Mouse (Mus musculus) ES-E14 (cell line): ENCODE results near the gene Tmem213. TPM values are rescaled to one million over a fixed set of nuclear protein-coding genes. Genes with fewer than 3 reads are reported as not detected.

Experiments used
- DNase-seq: peaks from one replicate; pipeline ENCODE4 v3.0.0-alpha.2; 2013; ENCODE audit warnings: low read depth, low spot score
- H3K27ac ChIP-seq: 2 replicates; pipeline ENCODE4 v1.5.1; 2012; ENCODE audit warnings: low read depth, mild to moderate bottlenecking, low read length, moderate library complexity, mixed read lengths; ENCODE audit not compliant: poor library complexity, insufficient read depth, severe bottlenecking
- H3K36me3 ChIP-seq: 2 replicates; pipeline ENCODE4 v1.6.1; 2012; ENCODE audit warnings: mild to moderate bottlenecking, low read length, moderate library complexity, mixed read lengths; ENCODE audit not compliant: control insufficient read depth, poor library complexity, insufficient read depth, severe bottlenecking
- H3K4me1 ChIP-seq, 2 experiments: fragments of 150-350 bp in 1 of 2; sonication (generic) in 1 of 2; 2 replicates each; pipeline ENCODE4 v1.6.1; 2012; ENCODE audit warnings: low read length in 2 of 2, mild to moderate bottlenecking in 1 of 2, mixed read lengths in 1 of 2; ENCODE audit not compliant: control insufficient read depth in 2 of 2, insufficient read depth in 2 of 2, poor library complexity in 1 of 2
- H3K4me3 ChIP-seq, 2 experiments: fragments of 150-350 bp in 1 of 2; sonication (generic) in 1 of 2; 2 replicates each; pipeline ENCODE4 v1.5.1; 2012; ENCODE audit warnings: low read length in 2 of 2, low read depth in 1 of 2, mild to moderate bottlenecking in 1 of 2, mixed read lengths in 1 of 2; ENCODE audit not compliant: insufficient read depth in 1 of 2, poor library complexity in 1 of 2, severe bottlenecking in 1 of 2
- H3K9ac ChIP-seq: 2 replicates; pipeline ENCODE4 v1.6.1; 2012; ENCODE audit warnings: low read depth, mild to moderate bottlenecking, low read length, mixed read lengths; ENCODE audit not compliant: poor library complexity, insufficient read depth, severe bottlenecking
- H3K9me3 ChIP-seq: fragments of 150-350 bp; sonication (generic); 2 replicates; pipeline ENCODE4 v1.6.1; 2012; ENCODE audit warnings: low read depth, mild to moderate bottlenecking, low read length; ENCODE audit not compliant: control insufficient read depth, insufficient read depth
- CHD2 ChIP-seq: IDR thresholded peaks from 2 replicates; pipeline ENCODE4 v1.6.1; 2014; ENCODE audit warnings: mild to moderate bottlenecking, low read depth, low read length, inconsistent platforms
- HCFC1 ChIP-seq: IDR thresholded peaks from 2 replicates; pipeline ENCODE4 v1.6.1; 2012; ENCODE audit warnings: low read length, inconsistent platforms, borderline replicate concordance; ENCODE audit not compliant: insufficient read depth
- MAFK ChIP-seq: IDR thresholded peaks from 2 replicates; pipeline ENCODE4 v1.6.1; 2014; ENCODE audit warnings: mild to moderate bottlenecking, low read depth, low read length, inconsistent platforms; ENCODE audit not compliant: insufficient read depth
- ZC3H11A ChIP-seq: IDR thresholded peaks from 2 replicates; pipeline ENCODE4 v1.6.1; 2012; ENCODE audit warnings: low read depth, mild to moderate bottlenecking, inconsistent platforms, low read length, borderline replicate concordance
- ZNF384 ChIP-seq: IDR thresholded peaks from 2 replicates; pipeline ENCODE4 v1.6.1; 2012; ENCODE audit warnings: low read depth, low read length, inconsistent platforms
- in situ Hi-C, 2 experiments: fragments of 600-800 bp; cut with MboI; formaldehyde crosslinking; loops; one replicate each; pipeline ENCODE4 v1.15.1; 2025; ENCODE audit warnings: low sequenced_read_pairs in 2 of 2, inconsistent platforms in 1 of 2; ENCODE audit not compliant: unreplicated experiment in 2 of 2
- total RNA-seq: library from RNA; depleted of rRNA; stranded (reverse); fragments of 300-350 nt; gene quantifications from 2 replicates; pipeline ENCODE4 v1.2.3, GENCODE M21; 2012

The Tmem213 gene
- total RNA-seq, 1 experiment: not detected

GRCm38 (mm10) chr6:38157925-38158324 lies 48.9 kb downstream of the Tmem213 start:
- no peak for DNase-seq
- Histone ChIP-seq H3K27ac (no peak overlapping the region), H3K4me1 (peaks cover 0 to 14% of the 10 kb centered on the region in 2 experiments; a peak in 1 of 4 replicates), H3K36me3 (no peaks in the 10 kb centered on the region), H3K9me3 (no peaks in the 10 kb centered on the region), H3K4me3 (no peak overlapping the region), H3K9ac (no peak overlapping the region)
- TF ChIP-seq MAFK (no peak), ZNF384 (no peak), HCFC1 (no peak), ZC3H11A (no peak), CHD2 (no peak)
- in situ Hi-C loops: no loop called here

- Histone ChIP-seq H3K4me3 (no peak overlapping the region), H3K36me3 (no peaks in the 10 kb centered on the region), H3K4me1 (peaks cover 0 to 14% of the 10 kb centered on the region in 2 experiments; a peak in 1 of 4 replicates), H3K9ac (no peak overlapping the region), H3K27ac (no peak overlapping the region), H3K9me3 (no peaks in the 10 kb centered on the region)
- in situ Hi-C loops: no loop called here
- no peak for DNase-seq
- TF ChIP-seq ZNF384 (no peak), HCFC1 (no peak), ZC3H11A (no peak), MAFK (no peak), CHD2 (no peak)
Observed at GRCm38 (mm10) chr6:38159576-38159975, 50.5 kb downstream of the Tmem213 start.

GRCm38 (mm10) chr6:38160102-38160501 lies 51.0 kb downstream of the Tmem213 start:
- no peaks in the 10 kb centered on the region for H3K9me3 ChIP-seq
- peak; percentile 70 for DNase-seq
- no peak overlapping the region for H3K27ac ChIP-seq
- no peak for TF ChIP-seq ZNF384
- TF ChIP-seq ZC3H11A: peak; percentile 71; the same call in 1 of the 2 replicates
- no peak for TF ChIP-seq CHD2
- TF ChIP-seq HCFC1: no peak
- H3K4me3 ChIP-seq: no peak overlapping the region
- in situ Hi-C loops: no loop called here
- H3K36me3 ChIP-seq: no peaks in the 10 kb centered on the region
- H3K4me1 ChIP-seq: peaks cover 0 to 14% of the 10 kb centered on the region in 2 experiments; a peak in 1 of 4 replicates
- H3K9ac ChIP-seq: no peak overlapping the region

GRCm38 (mm10) chr6:38160556-38160955 lies 51.5 kb downstream of the Tmem213 start:
- TF ChIP-seq HCFC1: no peak
- no peak for TF ChIP-seq ZC3H11A
- no peak for TF ChIP-seq ZNF384
- in situ Hi-C loops: no loop called here
- Histone ChIP-seq H3K9ac (no peak overlapping the region), H3K27ac (no peak overlapping the region), H3K4me1 (peaks cover 0 to 14% of the 10 kb centered on the region in 2 experiments; a peak in 1 of 4 replicates), H3K9me3 (no peaks in the 10 kb centered on the region), H3K36me3 (no peaks in the 10 kb centered on the region), H3K4me3 (no peak overlapping the region)
- DNase-seq: no peak

GRCm38 (mm10) chr6:38162825-38163504 lies 53.9 kb downstream of the Tmem213 start:
- Histone ChIP-seq H3K36me3 (peaks cover 2% of the 10 kb centered on the region; the same call in 1 of the 2 replicates), H3K9me3 (no peaks in the 10 kb centered on the region), H3K4me3 (no peak overlapping the region), H3K27ac (no peak overlapping the region), H3K4me1 (peaks cover 0 to 4% of the 10 kb centered on the region in 2 experiments; a peak in 1 of 4 replicates), H3K9ac (no peak overlapping the region)
- DNase-seq: no peak
- in situ Hi-C loops: no loop called here
- TF ChIP-seq CHD2 (no peak), ZNF384 (no peak), HCFC1 (no peak), ZC3H11A (no peak), MAFK (no peak)
